Mouse (Mus musculus) forebrain, embryonic 12.5 days (tissue): ENCODE results near the gene Tex44. TPM values are rescaled to one million over a fixed set of nuclear protein-coding genes. Genes with fewer than 3 reads are reported as not detected.

Source experiments
- ATAC-seq: fragments of 200-750 bp; cut with Nextera tagmentation; 2 replicates; pipeline ENCODE4 v1.8.0; 2017; ENCODE audit warnings: moderate TSS enrichment; ENCODE audit not compliant: low FRiP score
- H3K27ac ChIP-seq: fragments of 300-500 bp; sonication (generic); 2 replicates; pipeline ENCODE4 v1.5.1; 2016; ENCODE audit warnings: mild to moderate bottlenecking
- H3K27me3 ChIP-seq: fragments of 300-500 bp; sonication (generic); 2 replicates; pipeline ENCODE4 v1.6.1; 2016; ENCODE audit warnings: mild to moderate bottlenecking
- H3K36me3 ChIP-seq: fragments of 300-500 bp; sonication (generic); replicated peaks from 2 replicates; pipeline ENCODE4 v1.6.1; 2016; ENCODE audit warnings: mild to moderate bottlenecking
- H3K4me1 ChIP-seq: fragments of 300-500 bp; sonication (generic); 2 replicates; pipeline ENCODE4 v1.6.1; 2016
- H3K4me2 ChIP-seq: fragments of 300-500 bp; sonication (generic); 2 replicates; pipeline ENCODE4 v1.6.1; 2016; ENCODE audit warnings: mild to moderate bottlenecking, moderate library complexity
- H3K4me3 ChIP-seq: fragments of 300-500 bp; sonication (generic); replicated peaks from 2 replicates; pipeline ENCODE4 v1.5.1; 2016; ENCODE audit warnings: mild to moderate bottlenecking
- H3K9ac ChIP-seq: fragments of 300-500 bp; sonication (generic); 2 replicates; pipeline ENCODE4 v1.6.1; 2016; ENCODE audit warnings: mild to moderate bottlenecking
- H3K9me3 ChIP-seq: fragments of 300-500 bp; sonication (generic); 2 replicates; pipeline ENCODE4 v1.6.1; 2016
- WGBS: fragments of 180-500 bp; shearing (Covaris S2); methylation state at CpG from one replicate; pipeline ENCODE4 v1.1.7; 2016; 5-methylcytosine and 5-hydroxymethylcytosine counted together
- polyA plus RNA-seq: library from polyadenylated mRNA; unstranded; fragments of >200 nt; fragmentation: Nextera tagmentation; extraction: Ambion mirVana; gene quantifications from 2 replicates; pipeline ENCODE4 v1.2.1, GENCODE M21; 2016

The Tex44 gene
- polyA plus RNA-seq, 1 experiment from 2014 or later = not detected

DNA sequence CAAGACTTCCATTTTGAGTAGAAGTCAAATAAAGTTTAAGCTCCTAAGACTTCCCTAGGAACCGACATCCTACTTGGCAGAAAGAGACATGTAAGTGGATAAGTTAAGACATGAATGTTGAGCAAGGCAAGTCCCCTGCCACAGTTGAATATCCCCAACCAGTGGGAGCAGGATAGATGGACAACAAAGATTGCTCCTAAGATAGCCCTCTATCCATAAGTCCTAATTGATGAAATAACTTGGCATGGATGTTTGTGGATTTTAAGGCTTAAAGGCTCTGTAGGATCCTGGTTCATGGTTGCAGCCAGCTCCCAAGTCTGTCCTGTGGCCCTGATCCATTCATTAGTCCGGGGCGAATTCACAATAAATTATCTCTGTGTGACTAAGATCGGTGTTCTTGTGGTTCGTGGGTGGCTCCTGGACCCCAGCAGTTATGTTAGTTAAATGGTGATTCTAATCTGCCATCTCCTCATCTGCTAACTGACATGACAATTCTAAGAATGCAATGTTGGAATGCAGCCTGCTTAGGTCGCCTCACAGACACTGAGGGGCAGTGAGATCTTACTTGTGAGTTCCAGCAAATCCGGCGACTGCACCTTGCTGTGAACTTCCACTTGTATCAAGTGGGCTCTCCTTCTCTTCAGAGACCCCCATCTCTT, 25.9 kb upstream of the Tex44 start:
- no peak overlapping the region for H3K9ac ChIP-seq
- no peak for ATAC-seq
- no peaks in the 10 kb centered on the region for H3K36me3 ChIP-seq
- H3K9me3 ChIP-seq = 0 out of 2 replicates have a peak, but pooled peaks cover 3% of the 10 kb centered on the region
- no peaks in the 10 kb centered on the region for H3K27me3 ChIP-seq
- no peak overlapping the region for H3K27ac ChIP-seq
- 88% methylated on average over 8 of the region's 8 CpGs for WGBS
- H3K4me2 ChIP-seq = no peak overlapping the region
- no peaks in the 10 kb centered on the region for H3K4me1 ChIP-seq
- H3K4me3 ChIP-seq = no peak overlapping the region

GRCm38 (mm10) chr1:86404834-86405233, 21.3 kb upstream of the Tex44 start:
- H3K9ac ChIP-seq = no peak overlapping the region
- 61% methylated on average over 5 of the region's 5 CpGs for WGBS
- no peaks in the 10 kb centered on the region for H3K4me1 ChIP-seq
- H3K9me3 ChIP-seq = 0 out of 2 replicates have a peak, but pooled peaks cover 3% of the 10 kb centered on the region
- H3K36me3 ChIP-seq = no peaks in the 10 kb centered on the region
- no peaks in the 10 kb centered on the region for H3K27me3 ChIP-seq
- no peak overlapping the region for H3K4me3 ChIP-seq
- H3K27ac ChIP-seq = no peak overlapping the region
- no peak for ATAC-seq
- H3K4me2 ChIP-seq = no peak overlapping the region

DNA sequence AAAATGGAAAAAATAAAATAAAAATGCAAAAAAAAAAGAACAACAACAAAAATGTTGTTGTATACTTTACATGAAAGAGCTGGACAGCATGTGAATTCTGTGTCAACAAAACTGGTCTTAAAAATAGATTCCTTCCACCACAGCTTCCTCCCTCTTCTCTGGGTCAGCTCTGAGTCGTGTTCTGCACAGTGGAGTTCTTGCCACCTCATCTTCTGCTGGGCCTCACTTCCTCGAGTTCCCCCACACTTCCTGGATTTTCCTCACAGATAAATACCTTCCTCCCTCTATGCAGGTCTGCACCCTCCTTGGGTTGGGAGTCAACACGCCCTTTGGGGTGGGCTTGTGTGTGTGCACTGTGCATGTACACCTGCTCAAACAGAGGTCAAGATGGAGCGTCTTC, 19.8 kb upstream of the Tex44 start:
- 0 out of 2 replicates have a peak, but pooled peaks cover 3% of the 10 kb centered on the region for H3K9me3 ChIP-seq
- no peak overlapping the region for H3K4me3 ChIP-seq
- no peaks in the 10 kb centered on the region for H3K36me3 ChIP-seq
- H3K27me3 ChIP-seq = no peaks in the 10 kb centered on the region
- ATAC-seq = no peak
- H3K27ac ChIP-seq = no peak overlapping the region
- H3K4me1 ChIP-seq = no peaks in the 10 kb centered on the region
- H3K9ac ChIP-seq = no peak overlapping the region
- H3K4me2 ChIP-seq = no peak overlapping the region
- 87% methylated on average over 4 of the region's 4 CpGs for WGBS

DNA sequence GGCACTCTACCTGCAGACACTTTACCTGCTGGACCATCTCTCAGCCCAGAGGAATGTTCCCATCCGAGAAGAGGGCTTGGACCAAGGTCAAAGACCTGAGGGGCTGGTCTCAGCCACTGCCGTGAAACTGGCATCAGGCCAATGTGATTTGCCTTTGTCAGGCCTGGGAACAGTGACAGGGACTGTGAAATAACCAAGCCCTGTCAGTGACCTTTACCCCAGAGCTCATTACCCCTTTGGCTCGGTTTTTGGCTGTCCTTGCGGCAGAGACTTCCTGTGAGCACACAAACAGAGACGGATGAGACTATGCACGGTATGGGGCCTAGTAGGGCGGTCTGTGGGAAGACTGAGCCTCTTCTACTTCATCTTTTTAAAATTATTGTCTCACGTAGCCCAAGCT, 19.2 kb upstream of the Tex44 start:
- Histone ChIP-seq H3K4me2 (no peak overlapping the region), H3K4me1 (no peaks in the 10 kb centered on the region), H3K9ac (no peak overlapping the region), H3K4me3 (no peak overlapping the region), H3K27ac (no peak overlapping the region), H3K9me3 (0 out of 2 replicates have a peak, but pooled peaks cover 3% of the 10 kb centered on the region), H3K36me3 (no peaks in the 10 kb centered on the region), H3K27me3 (no peaks in the 10 kb centered on the region)
- no peak for ATAC-seq
- WGBS = 80% methylated on average over 8 of the region's 8 CpGs

- Histone ChIP-seq H3K4me2 (no peak overlapping the region), H3K36me3 (no peaks in the 10 kb centered on the region), H3K27me3 (no peaks in the 10 kb centered on the region), H3K9ac (no peak overlapping the region), H3K27ac (no peak overlapping the region), H3K9me3 (0 out of 2 replicates have a peak, but pooled peaks cover 3% of the 10 kb centered on the region), H3K4me3 (no peak overlapping the region), H3K4me1 (no peaks in the 10 kb centered on the region)
- no peak for ATAC-seq
- 89% methylated on average over 10 of the region's 10 CpGs for WGBS
These were observed 17.6 kb upstream of the Tex44 start for GRCm38 (mm10) chr1:86408515-86408914.

DNA sequence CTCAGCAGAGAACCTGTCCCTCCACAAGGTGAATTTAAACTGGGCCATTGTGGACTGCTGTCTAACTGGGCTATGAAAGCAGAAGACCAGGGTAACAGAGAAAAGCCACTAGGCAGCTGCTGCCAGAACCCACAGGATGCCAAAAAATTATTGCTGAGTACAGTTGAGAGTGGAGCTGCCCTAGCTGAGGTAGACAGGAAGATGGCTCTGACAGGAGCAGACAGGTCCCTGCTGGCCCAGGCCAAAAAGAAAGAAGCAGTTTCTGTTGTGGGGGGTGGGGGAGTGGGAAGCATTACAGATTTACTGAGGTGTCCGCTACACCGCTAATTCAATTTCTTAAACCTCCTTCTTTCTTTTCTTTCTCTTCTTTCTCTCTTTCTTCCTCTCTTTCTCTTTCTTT, 16.7 kb upstream of the Tex44 start:
- H3K4me2 ChIP-seq = no peak overlapping the region
- H3K9me3 ChIP-seq = 0 out of 2 replicates have a peak, but pooled peaks cover 3% of the 10 kb centered on the region
- H3K4me3 ChIP-seq = no peak overlapping the region
- H3K4me1 ChIP-seq = no peaks in the 10 kb centered on the region
- 87% methylated on average over 2 of the region's 2 CpGs for WGBS
- no peak overlapping the region for H3K9ac ChIP-seq
- no peaks in the 10 kb centered on the region for H3K27me3 ChIP-seq
- no peak overlapping the region for H3K27ac ChIP-seq
- ATAC-seq = no peak
- H3K36me3 ChIP-seq = no peaks in the 10 kb centered on the region

- Histone ChIP-seq H3K9ac (no peak overlapping the region), H3K27me3 (no peaks in the 10 kb centered on the region), H3K36me3 (no peaks in the 10 kb centered on the region), H3K4me1 (no peaks in the 10 kb centered on the region), H3K27ac (no peak overlapping the region), H3K9me3 (no peaks in the 10 kb centered on the region), H3K4me2 (no peak overlapping the region), H3K4me3 (no peak overlapping the region)
- 80% methylated on average over 5 of the region's 5 CpGs for WGBS
- ATAC-seq = no peak
These were observed 11.4 kb upstream of the Tex44 start for GRCm38 (mm10) chr1:86414715-86415114.

- WGBS = 77% methylated on average over 2 of the region's 2 CpGs
- Histone ChIP-seq H3K27ac (no peak overlapping the region), H3K36me3 (no peaks in the 10 kb centered on the region), H3K9me3 (no peaks in the 10 kb centered on the region), H3K4me3 (no peak overlapping the region), H3K4me1 (no peaks in the 10 kb centered on the region), H3K4me2 (no peak overlapping the region), H3K9ac (no peak overlapping the region), H3K27me3 (no peaks in the 10 kb centered on the region)
- no peak for ATAC-seq
These were observed 11.0 kb upstream of the Tex44 start for GRCm38 (mm10) chr1:86415144-86415543.

GRCm38 (mm10) chr1:86415612-86416184, 10.4 kb upstream of the Tex44 start:
- 0 out of 2 replicates have a peak, but pooled peaks have one; percentile 17 for ATAC-seq
- WGBS = 64% methylated on average over 7 of the region's 7 CpGs

DNA sequence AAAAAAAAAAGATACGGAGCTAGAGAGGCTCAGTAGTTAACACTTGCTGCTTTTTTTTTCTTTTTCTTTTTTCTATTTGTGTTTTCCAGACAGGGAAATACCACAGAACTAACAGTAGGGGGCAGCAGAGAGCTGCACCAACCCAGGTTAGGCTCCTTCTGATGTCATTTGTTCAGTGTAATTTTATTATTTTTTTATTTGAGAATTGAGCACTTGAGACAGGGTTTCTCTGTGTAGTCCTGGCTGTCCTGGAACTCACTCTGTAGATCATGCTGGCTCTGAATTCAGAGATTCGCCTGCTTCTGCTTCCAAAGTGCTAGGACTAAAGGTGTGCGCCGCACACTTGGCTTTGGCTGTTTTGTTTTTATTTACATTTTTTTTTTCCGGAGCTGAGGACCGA, 9.8 kb upstream of the Tex44 start:
- H3K9ac ChIP-seq = no peak overlapping the region
- WGBS = 63% methylated on average over 6 of the region's 6 CpGs
- H3K4me1 ChIP-seq = peaks cover 7% of the 10 kb centered on the region
- H3K36me3 ChIP-seq = no peaks in the 10 kb centered on the region
- H3K27ac ChIP-seq = no peak overlapping the region
- H3K9me3 ChIP-seq = no peaks in the 10 kb centered on the region
- no peak for ATAC-seq
- no peaks in the 10 kb centered on the region for H3K27me3 ChIP-seq
- no peak overlapping the region for H3K4me3 ChIP-seq
- H3K4me2 ChIP-seq = no peak overlapping the region

More at GRCm38 (mm10) chr1:86415612-86416184, 10.4 kb upstream of the Tex44 start:
- Histone ChIP-seq H3K27ac (no peak overlapping the region), H3K9ac (no peak overlapping the region), H3K36me3 (no peaks in the 10 kb centered on the region), H3K4me3 (no peak overlapping the region), H3K9me3 (no peaks in the 10 kb centered on the region), H3K4me1 (peaks cover under 1% of the 10 kb centered on the region; the same call in 1 of the 2 replicates), H3K27me3 (no peaks in the 10 kb centered on the region), H3K4me2 (no peak overlapping the region)

DNA sequence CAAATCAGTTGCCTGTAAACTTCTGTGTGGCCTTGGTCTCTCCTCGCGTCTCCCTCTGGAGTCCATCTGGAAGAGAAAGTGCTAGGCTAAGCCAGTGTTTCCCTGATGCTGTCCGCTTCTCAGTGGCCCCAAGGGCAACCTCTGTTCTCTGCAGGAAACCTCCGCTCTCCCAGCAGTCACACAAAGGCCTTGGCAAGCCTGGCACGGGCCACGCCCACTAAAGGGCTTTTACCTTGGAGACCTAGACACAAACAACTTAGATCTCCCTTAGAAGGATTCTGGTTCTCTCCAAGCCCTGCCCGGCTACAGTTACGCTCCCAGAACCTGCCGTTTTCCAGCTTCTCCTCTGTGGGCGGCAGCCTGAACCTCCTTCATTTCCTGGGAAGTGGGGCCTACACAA, 5.1 kb upstream of the Tex44 start:
- no peak for ATAC-seq
- H3K27ac ChIP-seq = 0 out of 2 replicates have a peak overlapping the region, but pooled peaks have one; percentile 42
- H3K9me3 ChIP-seq = no peaks in the 10 kb centered on the region
- H3K4me1 ChIP-seq = peaks cover 28% of the 10 kb centered on the region
- 19% methylated on average over 10 of the region's 10 CpGs for WGBS
- no peak overlapping the region for H3K9ac ChIP-seq
- no peaks in the 10 kb centered on the region for H3K36me3 ChIP-seq
- H3K4me3 ChIP-seq = no peak overlapping the region
- no peaks in the 10 kb centered on the region for H3K27me3 ChIP-seq
- H3K4me2 ChIP-seq = no peak overlapping the region; the same call in 1 of the 2 replicates

- Histone ChIP-seq H3K4me2 (no peak overlapping the region), H3K4me3 (no peak overlapping the region), H3K9me3 (no peaks in the 10 kb centered on the region), H3K36me3 (no peaks in the 10 kb centered on the region), H3K27ac (peak overlapping the region; percentile 85), H3K27me3 (no peaks in the 10 kb centered on the region), H3K9ac (no peak overlapping the region), H3K4me1 (peaks cover 28% of the 10 kb centered on the region)
- WGBS = 72% methylated on average over 5 of the region's 5 CpGs
- ATAC-seq = no peak
These were observed 2.2 kb upstream of the Tex44 start for GRCm38 (mm10) chr1:86423879-86424278.

GRCm38 (mm10) chr1:86424336-86424735, 1.8 kb upstream of the Tex44 start:
- Histone ChIP-seq H3K36me3 (no peaks in the 10 kb centered on the region), H3K9ac (no peak overlapping the region), H3K27ac (peak overlapping the region; percentile 85), H3K4me3 (no peak overlapping the region), H3K4me1 (peaks cover 29% of the 10 kb centered on the region), H3K27me3 (no peaks in the 10 kb centered on the region), H3K4me2 (no peak overlapping the region), H3K9me3 (no peaks in the 10 kb centered on the region)
- ATAC-seq = 0 out of 2 replicates have a peak, but pooled peaks have one; percentile 7
- 38% methylated on average over 1 of the region's 1 CpGs for WGBS
